Mouse (Mus musculus): ENCODE data around the gene Zmiz1. TPM values are rescaled to one million over a fixed set of nuclear protein-coding genes. Genes with fewer than 3 reads are reported as not detected.

Zmiz1 gene
- polyA plus RNA-seq, 1 experiment: 34.5 TPM

- no peak overlapping the region for H3ac ChIP-seq (ENCODE audit: control insufficient read depth, insufficient read length)
- no peaks in the 10 kb centered on the region for H3K36me3 ChIP-seq (ENCODE audit: control insufficient read depth, insufficient read depth)
- H3K79me2 ChIP-seq (ENCODE audit: control insufficient read depth, insufficient read depth): peaks cover 95% of the 10 kb centered on the region
- peak in 1 of 3 experiments; percentile 39 for TF ChIP-seq MYOD1 (IDR thresholded peaks at IDR 0.05; ENCODE audit: control insufficient read depth in 1 of 3, insufficient read length in 2 of 3, low read depth in 2 of 3)
- TF ChIP-seq MYOG (IDR thresholded peaks at IDR 0.05; ENCODE audit: control insufficient read depth in 1 of 3, insufficient read depth in 1 of 3, insufficient read length in 2 of 3, low read depth in 2 of 3): peak in 1 of 3 experiments; percentile 56
- no peak for TF ChIP-seq USF1 (IDR thresholded peaks at IDR 0.05; ENCODE audit: low read depth)
- peak; percentile 52 for TF ChIP-seq POLR2AphosphoS2 (IDR thresholded peaks at IDR 0.05; ENCODE audit: insufficient read length, low read depth)
- TF ChIP-seq CEBPB (IDR thresholded peaks at IDR 0.05; ENCODE audit: insufficient read depth, poor library complexity, severe bottlenecking): no peak
- no peak for TF ChIP-seq POLR2A (IDR thresholded peaks at IDR 0.05; ENCODE audit: insufficient read length, low read depth)
- no peak for TF ChIP-seq REST (IDR thresholded peaks at IDR 0.05; ENCODE audit: insufficient read depth, insufficient read length)
- no peaks in the 10 kb centered on the region for H3K27me3 ChIP-seq (ENCODE audit: control insufficient read depth, insufficient read depth, insufficient read length)
- H3K4me2 ChIP-seq (ENCODE audit: low read depth): peak overlapping the region; percentile 55
- no peak overlapping the region for H3K4me3 ChIP-seq
Measured at GRCm38 (mm10) chr14:25496989-25497388, 38.0 kb downstream of the Zmiz1 start.

- Histone ChIP-seq H3K27me3 (ENCODE audit: control insufficient read depth, insufficient read depth, insufficient read length) (no peaks in the 10 kb centered on the region), H3K79me2 (ENCODE audit: control insufficient read depth, insufficient read depth) (peaks cover 95% of the 10 kb centered on the region), H3K4me3 (no peak overlapping the region), H3ac (ENCODE audit: control insufficient read depth, insufficient read length) (no peak overlapping the region), H3K4me2 (ENCODE audit: low read depth) (peak overlapping the region; percentile 55), H3K36me3 (ENCODE audit: control insufficient read depth, insufficient read depth) (no peaks in the 10 kb centered on the region)
- TF ChIP-seq SRF (IDR thresholded peaks at IDR 0.05; ENCODE audit: control insufficient read depth, insufficient read length, low read depth) (peak; percentile 58), E2F4 (IDR thresholded peaks at IDR 0.05; ENCODE audit: insufficient read depth) (no peak), CEBPB (IDR thresholded peaks at IDR 0.05; ENCODE audit: insufficient read depth, poor library complexity, severe bottlenecking) (no peak), MYOG (IDR thresholded peaks at IDR 0.05; ENCODE audit: control insufficient read depth in 1 of 3, insufficient read depth in 1 of 3, insufficient read length in 2 of 3, low read depth in 2 of 3) (peak; percentile 20 to 94 (median 57)), USF1 (IDR thresholded peaks at IDR 0.05; ENCODE audit: low read depth) (no peak), TCF3 (IDR thresholded peaks at IDR 0.05; ENCODE audit: insufficient read length, low read depth) (no peak), POLR2AphosphoS2 (IDR thresholded peaks at IDR 0.05; ENCODE audit: insufficient read length, low read depth) (peak; percentile 40), POLR2A (IDR thresholded peaks at IDR 0.05; ENCODE audit: insufficient read length, low read depth) (peak; percentile 39), TCF12 (IDR thresholded peaks at IDR 0.05; ENCODE audit: insufficient read depth, poor library complexity, severe bottlenecking) (peak; percentile 30), REST (IDR thresholded peaks at IDR 0.05; ENCODE audit: insufficient read depth, insufficient read length) (no peak), MYOD1 (IDR thresholded peaks at IDR 0.05; ENCODE audit: control insufficient read depth in 1 of 3, insufficient read length in 2 of 3, low read depth in 2 of 3) (peak in 2 of 3 experiments; percentile 80 to 91), MAX (IDR thresholded peaks at IDR 0.05; ENCODE audit: low read depth) (no peak)
Measured at GRCm38 (mm10) chr14:25497596-25497995, 38.6 kb downstream of the Zmiz1 start.

- Histone ChIP-seq H3K27me3 (ENCODE audit: control insufficient read depth, insufficient read depth, insufficient read length) (no peaks in the 10 kb centered on the region), H3K36me3 (ENCODE audit: control insufficient read depth, insufficient read depth) (peaks cover 3% of the 10 kb centered on the region), H3K79me2 (ENCODE audit: control insufficient read depth, insufficient read depth) (peaks cover 95% of the 10 kb centered on the region), H3ac (ENCODE audit: control insufficient read depth, insufficient read length) (no peak overlapping the region), H3K4me3 (no peak overlapping the region), H3K4me2 (ENCODE audit: low read depth) (peak overlapping the region; percentile 55)
- no peak for TF ChIP-seq POLR2A (IDR thresholded peaks at IDR 0.05; ENCODE audit: insufficient read length, low read depth)
- TF ChIP-seq MYOD1 (IDR thresholded peaks at IDR 0.05; ENCODE audit: control insufficient read depth in 1 of 3, insufficient read length in 2 of 3, low read depth in 2 of 3): no peak
- TF ChIP-seq REST (IDR thresholded peaks at IDR 0.05; ENCODE audit: insufficient read depth, insufficient read length): no peak
- no peak for TF ChIP-seq SRF (IDR thresholded peaks at IDR 0.05; ENCODE audit: control insufficient read depth, insufficient read length, low read depth)
- TF ChIP-seq CEBPB (IDR thresholded peaks at IDR 0.05; ENCODE audit: insufficient read depth, poor library complexity, severe bottlenecking): no peak
- TF ChIP-seq MAX (IDR thresholded peaks at IDR 0.05; ENCODE audit: low read depth): no peak
- TF ChIP-seq E2F4 (IDR thresholded peaks at IDR 0.05; ENCODE audit: insufficient read depth): no peak
- TF ChIP-seq POLR2AphosphoS2 (IDR thresholded peaks at IDR 0.05; ENCODE audit: insufficient read length, low read depth): no peak
- TF ChIP-seq TCF12 (IDR thresholded peaks at IDR 0.05; ENCODE audit: insufficient read depth, poor library complexity, severe bottlenecking): no peak
- no peak for TF ChIP-seq TCF3 (IDR thresholded peaks at IDR 0.05; ENCODE audit: insufficient read length, low read depth)
- TF ChIP-seq MYOG (IDR thresholded peaks at IDR 0.05; ENCODE audit: control insufficient read depth in 1 of 3, insufficient read depth in 1 of 3, insufficient read length in 2 of 3, low read depth in 2 of 3): no peak
- TF ChIP-seq USF1 (IDR thresholded peaks at IDR 0.05; ENCODE audit: low read depth): no peak
Measured at GRCm38 (mm10) chr14:25498367-25498766, 39.4 kb downstream of the Zmiz1 start.

- H3ac ChIP-seq (ENCODE audit: control insufficient read depth, insufficient read length): no peak overlapping the region
- H3K79me2 ChIP-seq (ENCODE audit: control insufficient read depth, insufficient read depth): peaks cover 86% of the 10 kb centered on the region
- TF ChIP-seq SRF (IDR thresholded peaks at IDR 0.05; ENCODE audit: control insufficient read depth, insufficient read length, low read depth): no peak
- no peak for TF ChIP-seq E2F4 (IDR thresholded peaks at IDR 0.05; ENCODE audit: insufficient read depth)
- TF ChIP-seq TCF3 (IDR thresholded peaks at IDR 0.05; ENCODE audit: insufficient read length, low read depth): no peak
- no peak for TF ChIP-seq USF1 (IDR thresholded peaks at IDR 0.05; ENCODE audit: low read depth)
- no peak for TF ChIP-seq POLR2AphosphoS2 (IDR thresholded peaks at IDR 0.05; ENCODE audit: insufficient read length, low read depth)
- TF ChIP-seq MAX (IDR thresholded peaks at IDR 0.05; ENCODE audit: low read depth): no peak
- TF ChIP-seq TCF12 (IDR thresholded peaks at IDR 0.05; ENCODE audit: insufficient read depth, poor library complexity, severe bottlenecking): no peak
- TF ChIP-seq CEBPB (IDR thresholded peaks at IDR 0.05; ENCODE audit: insufficient read depth, poor library complexity, severe bottlenecking): no peak
- no peak for TF ChIP-seq MYOG (IDR thresholded peaks at IDR 0.05; ENCODE audit: control insufficient read depth in 1 of 3, insufficient read depth in 1 of 3, insufficient read length in 2 of 3, low read depth in 2 of 3)
- no peak for TF ChIP-seq REST (IDR thresholded peaks at IDR 0.05; ENCODE audit: insufficient read depth, insufficient read length)
- no peak for TF ChIP-seq MYOD1 (IDR thresholded peaks at IDR 0.05; ENCODE audit: control insufficient read depth in 1 of 3, insufficient read length in 2 of 3, low read depth in 2 of 3)
- no peak for TF ChIP-seq POLR2A (IDR thresholded peaks at IDR 0.05; ENCODE audit: insufficient read length, low read depth)
- no peak overlapping the region for H3K4me3 ChIP-seq
- peaks cover 8% of the 10 kb centered on the region for H3K36me3 ChIP-seq (ENCODE audit: control insufficient read depth, insufficient read depth)
- no peak overlapping the region for H3K4me2 ChIP-seq (ENCODE audit: low read depth)
- H3K27me3 ChIP-seq (ENCODE audit: control insufficient read depth, insufficient read depth, insufficient read length): no peaks in the 10 kb centered on the region
Measured at GRCm38 (mm10) chr14:25499526-25499925, 40.5 kb downstream of the Zmiz1 start.
